ENCODE assay signal across 8 mouse cellular contexts in genomic region chr7:73558293-73559169, GRCm38 (mm10). TPM values are rescaled to one million over a fixed set of nuclear protein-coding genes. Genes with fewer than 3 reads are reported as not detected.
DNase-seq lines count a peak whose midpoint lies in the region; ATAC-seq and TF ChIP-seq lines count a peak whose summit lies in the region.

No protein-coding gene starts in this region.

- peaks cover 10% of the 10 kb centered on the region for H3K36me3 ChIP-seq in ES-Bruce4 (ENCODE audit: control insufficient read depth, insufficient read depth, low read length, poor library complexity, severe bottlenecking)
- no peaks in the 10 kb centered on the region for H3K36me3 ChIP-seq in forebrain, embryonic 13.5 days (ENCODE audit: poor library complexity, severe bottlenecking)
- 0 out of 2 replicates have a peak, but pooled peaks cover 2% of the 10 kb centered on the region for H3K36me3 ChIP-seq in liver, postnatal 0 days (replicated peaks; ENCODE audit: insufficient read depth, low read length)
- H3K36me3 ChIP-seq in neural tube, embryonic 14.5 days (ENCODE audit: control insufficient read depth, insufficient read depth, low read length), result no peaks in the 10 kb centered on the region

- peak; percentile 99 for ATAC-seq in cerebellum, adult (ENCODE audit: insufficient number of reproducible peaks, low FRiP score, low TSS enrichment)
- ATAC-seq in forebrain, embryonic 13.5 days, result peak; percentile 100
- peak; percentile 99 for ATAC-seq in liver, postnatal 0 days
- ATAC-seq in neural tube, embryonic 14.5 days (ENCODE audit: low read depth), result peak; percentile 99

- under 1% methylated on average over 47 of the region's 60 CpGs for WGBS in forebrain, embryonic 13.5 days
- under 1% methylated on average over 57 of the region's 60 CpGs for WGBS in large intestine, adult 2 months
- WGBS in liver, postnatal 0 days (ENCODE audit: insufficient replicate concordance), result under 1% methylated on average over 60 of the region's 60 CpGs
- WGBS in neural tube, embryonic 14.5 days, result under 1% methylated on average over 55 of the region's 60 CpGs

- H3K9ac ChIP-seq in ES-Bruce4 (ENCODE audit: low read depth, poor library complexity, severe bottlenecking), result peak overlapping the region; percentile 99
- H3K9ac ChIP-seq in forebrain, embryonic 13.5 days, result peak overlapping the region; percentile 100
- peak overlapping the region; percentile 100 for H3K9ac ChIP-seq in liver, postnatal 0 days (replicated peaks)
- peak overlapping the region; percentile 100 for H3K9ac ChIP-seq in neural tube, embryonic 14.5 days (replicated peaks; ENCODE audit: low read depth, low read length)

- peak; percentile 57; the same call in 1 of the 2 replicates for TF ChIP-seq EP300 in ES-Bruce4 (IDR thresholded peaks at IDR 0.05; ENCODE audit: insufficient read depth, low read depth, low read length)
- peak; percentile 75 for TF ChIP-seq EP300 in liver, postnatal 0 days (IDR thresholded peaks at IDR 0.05; ENCODE audit: low read depth)

- H3K4me1 ChIP-seq in ES-Bruce4 (ENCODE audit: control insufficient read depth, insufficient read depth, low read length), result no peaks in the 10 kb centered on the region
- peaks cover 7% of the 10 kb centered on the region for H3K4me1 ChIP-seq in forebrain, embryonic 13.5 days
- H3K4me1 ChIP-seq in liver, postnatal 0 days (ENCODE audit: insufficient read depth), result peaks cover 7% of the 10 kb centered on the region; the same call in 1 of the 2 replicates
- 0 out of 2 replicates have a peak, but pooled peaks cover 3% of the 10 kb centered on the region for H3K4me1 ChIP-seq in neural tube, embryonic 14.5 days (ENCODE audit: control insufficient read depth, insufficient read depth, low read length)

- H3K27me3 ChIP-seq in ES-Bruce4 (ENCODE audit: control insufficient read depth, insufficient read depth, low read length, poor library complexity, severe bottlenecking), result no peaks in the 10 kb centered on the region
- no peaks in the 10 kb centered on the region for H3K27me3 ChIP-seq in forebrain, embryonic 13.5 days
- H3K27me3 ChIP-seq in liver, postnatal 0 days (ENCODE audit: insufficient read depth, low read length), result no peaks in the 10 kb centered on the region
- no peaks in the 10 kb centered on the region for H3K27me3 ChIP-seq in neural tube, embryonic 14.5 days (ENCODE audit: control insufficient read depth, insufficient read depth, low read length)

- peak; percentile 99 to 100 for DNase-seq in heart, postnatal 10 days
- DNase-seq in large intestine, adult 2 months (ENCODE audit: low read depth, low spot score), result peak; percentile 100
- peak; percentile 99 for DNase-seq in liver, postnatal 0 days
- DNase-seq in testis, postnatal 10 days (ENCODE audit: low spot score), result peak; percentile 99

- H3K4me2 ChIP-seq in forebrain, embryonic 13.5 days, result peak overlapping the region; percentile 74
- peak overlapping the region; percentile 79 for H3K4me2 ChIP-seq in liver, postnatal 0 days (ENCODE audit: low read depth, low read length)
- H3K4me2 ChIP-seq in neural tube, embryonic 14.5 days (ENCODE audit: low read depth, low read length), result peak overlapping the region; percentile 52

- TF ChIP-seq POLR2A in ES-Bruce4 (IDR thresholded peaks at IDR 0.05; ENCODE audit: insufficient read depth, low read length), result peak; percentile 74

- no peaks in the 10 kb centered on the region for H3K9me3 ChIP-seq in ES-Bruce4 (replicated peaks; ENCODE audit: control insufficient read depth, insufficient read depth, low read length, poor library complexity, severe bottlenecking)
- no peaks in the 10 kb centered on the region for H3K9me3 ChIP-seq in forebrain, embryonic 13.5 days (replicated peaks)
- H3K9me3 ChIP-seq in liver, postnatal 0 days (ENCODE audit: low read length), result no peaks in the 10 kb centered on the region
- H3K9me3 ChIP-seq in neural tube, embryonic 14.5 days (ENCODE audit: control insufficient read depth, low read length), result no peaks in the 10 kb centered on the region

- no peak for TF ChIP-seq CTCF in ES-Bruce4 (IDR thresholded peaks at IDR 0.05; ENCODE audit: low read depth, low read length)
- no peak for TF ChIP-seq CTCF in liver, postnatal 0 days (IDR thresholded peaks at IDR 0.05; ENCODE audit: low read depth)

- intact Hi-C loops in heart, postnatal 10 days (cut with DNase I), result loop anchor here (1.0 kb wide), 1 partner anchor 60 kb away; no protein-coding TSS in a partner anchor

- H3K4me3 ChIP-seq in ES-Bruce4 (ENCODE audit: low read depth, low read length), result peak overlapping the region; percentile 86
- H3K4me3 ChIP-seq in forebrain, embryonic 13.5 days, result peak overlapping the region; percentile 100
- H3K4me3 ChIP-seq in liver, postnatal 0 days (ENCODE audit: low read depth, low read length), result peak overlapping the region; percentile 95
- peak overlapping the region; percentile 100 for H3K4me3 ChIP-seq in neural tube, embryonic 14.5 days (ENCODE audit: low read depth, low read length)

- H3K27ac ChIP-seq in ES-Bruce4 (ENCODE audit: insufficient read depth, low read length), result peak overlapping the region; percentile 95
- peak overlapping the region; percentile 100 for H3K27ac ChIP-seq in forebrain, embryonic 13.5 days
- peak overlapping the region; percentile 100 for H3K27ac ChIP-seq in liver, postnatal 0 days (ENCODE audit: low read depth)
- H3K27ac ChIP-seq in neural tube, embryonic 14.5 days (ENCODE audit: low read depth, low read length), result peak overlapping the region; percentile 100

RNA-seq across cellular contexts. Expression of gene Chd2, which starts 16.9 kb away (rescaled TPM):
- 103 and 104 TPM in 2 replicates for polyA plus RNA-seq in ES-Bruce4 (2011; ENCODE audit: insufficient read depth, insufficient read length, low read depth, missing spikeins)
- polyA plus RNA-seq in forebrain, embryonic 13.5 days (2015; fragmentation: Nextera tagmentation; extraction: Ambion mirVana), result 62.8 TPM in 2 replicates
- 10 to 100 TPM; 62.3 to 63.3 TPM for total RNA-seq in heart, postnatal 10 days (2021)
- polyA plus RNA-seq in large intestine, adult 2 months (2012; rRNA removed), result 14.6 and 26.8 TPM in 2 replicates
- polyA plus RNA-seq in liver, postnatal 0 days (2015; fragmentation: Nextera tagmentation; extraction: Ambion mirVana), result 14.1 and 17.2 TPM in 2 replicates
- 41.8 and 45.5 TPM in 2 replicates for polyA plus RNA-seq in neural tube, embryonic 14.5 days (2014; fragmentation: Nextera tagmentation; extraction: Ambion mirVana)

Comparison
In these comparisons a context has a peak if more than half of its experiments do, and no peak if none do; other contexts are left out.
1. Peak in every context shown above with its lines: DNase-seq, ATAC-seq, H3K4me3 ChIP-seq and H3K27ac ChIP-seq.